Mouse (Mus musculus) thymus, adult 2 months (tissue): ENCODE results near the gene Dnajc24. TPM values are rescaled to one million over a fixed set of nuclear protein-coding genes. Genes with fewer than 3 reads are reported as not detected.

Experiments used
- DNase-seq: peaks from one replicate; pipeline ENCODE4 v3.0.0; 2021
- H3K27ac ChIP-seq: fragments of 200-500 bp; 2 replicates; pipeline ENCODE4 v1.5.1; 2012; ENCODE audit warnings: low read length, control low read depth; ENCODE audit not compliant: control insufficient read depth, insufficient read depth
- H3K27me3 ChIP-seq: fragments of 200-500 bp; 2 replicates; pipeline ENCODE4 v1.6.1; 2012; ENCODE audit warnings: mild to moderate bottlenecking, low read length, moderate library complexity, mixed read lengths; ENCODE audit not compliant: control insufficient read depth, insufficient read depth
- H3K36me3 ChIP-seq: fragments of 200-500 bp; 2 replicates; pipeline ENCODE4 v1.6.1; 2012; ENCODE audit warnings: mild to moderate bottlenecking, low read length, moderate library complexity; ENCODE audit not compliant: control insufficient read depth, insufficient read depth
- H3K4me1 ChIP-seq: fragments of 200-500 bp; replicated peaks from 2 replicates; pipeline ENCODE4 v1.6.1; 2012; ENCODE audit warnings: low read length; ENCODE audit not compliant: control insufficient read depth, insufficient read depth
- H3K4me3 ChIP-seq: fragments of 200-500 bp; 2 replicates; pipeline ENCODE4 v1.5.1; 2012; ENCODE audit warnings: mild to moderate bottlenecking, low read length, control low read depth, moderate library complexity; ENCODE audit not compliant: control insufficient read depth, insufficient read depth
- CTCF ChIP-seq: fragments of 200-500 bp; IDR thresholded peaks from 2 replicates; pipeline ENCODE4 v1.5.1; 2012; ENCODE audit warnings: mild to moderate bottlenecking, control low read depth, low read length, moderate library complexity, borderline replicate concordance; ENCODE audit not compliant: control insufficient read depth, poor library complexity, insufficient read depth; ENCODE audit errors: extremely low read depth
- POLR2A ChIP-seq: fragments of 200-500 bp; IDR thresholded peaks from 2 replicates; pipeline ENCODE4 v1.6.1; 2012; ENCODE audit warnings: mild to moderate bottlenecking, low read length, control low read depth, moderate library complexity; ENCODE audit not compliant: control insufficient read depth, poor library complexity, insufficient read depth; ENCODE audit errors: extremely low read depth
- WGBS: fragments of 180-500 bp; shearing (Covaris S2); methylation state at CpG from one replicate; pipeline ENCODE4 v1.1.7; 2018; 5-methylcytosine and 5-hydroxymethylcytosine counted together
- polyA plus RNA-seq: library from polyadenylated mRNA; depleted of rRNA; stranded (reverse); fragments of >200 nt; gene quantifications from 2 replicates; pipeline ENCODE4 v1.2.3, GENCODE M21; 2012; rRNA removed

Gene Dnajc24
- polyA plus RNA-seq, 1 experiment, result 19.6 TPM

- WGBS, result 96% methylated on average over 1 of the region's 1 CpGs
- no peak for DNase-seq
- H3K27me3 ChIP-seq, result no peaks in the 10 kb centered on the region
- no peak overlapping the region for H3K27ac ChIP-seq
- TF ChIP-seq POLR2A (no peak), CTCF (no peak)
- no peaks in the 10 kb centered on the region for H3K36me3 ChIP-seq
- H3K4me3 ChIP-seq, result no peak overlapping the region
- no peaks in the 10 kb centered on the region for H3K4me1 ChIP-seq
Measured at GRCm38 (mm10) chr2:105951350-105951940, 51.9 kb downstream of the Dnajc24 start.

- H3K4me1 ChIP-seq, result no peaks in the 10 kb centered on the region
- no peak overlapping the region for H3K27ac ChIP-seq
- no peak overlapping the region for H3K4me3 ChIP-seq
- no peak for TF ChIP-seq POLR2A
- no peak for TF ChIP-seq CTCF
- H3K27me3 ChIP-seq, result no peaks in the 10 kb centered on the region
- no peaks in the 10 kb centered on the region for H3K36me3 ChIP-seq
- WGBS, result 97% methylated on average over 2 of the region's 2 CpGs
- no peak for DNase-seq
Measured at GRCm38 (mm10) chr2:105950131-105950530, 53.2 kb downstream of the Dnajc24 start.

- no peak overlapping the region for H3K27ac ChIP-seq
- no peak for DNase-seq
- TF ChIP-seq POLR2A (no peak), CTCF (no peak)
- H3K4me1 ChIP-seq, result no peaks in the 10 kb centered on the region
- H3K4me3 ChIP-seq, result no peak overlapping the region
- H3K27me3 ChIP-seq, result no peaks in the 10 kb centered on the region
- WGBS, result 97% methylated on average over 5 of the region's 5 CpGs
- H3K36me3 ChIP-seq, result no peaks in the 10 kb centered on the region
Measured at GRCm38 (mm10) chr2:105917623-105918346, 85.6 kb downstream of the Dnajc24 start.

Other genes starting within 250 kb of the Dnajc24 start
- 2.8 and 4.7 TPM in 2 replicates for gene Elp4, start 99.0 kb downstream of the Dnajc24 start, polyA plus RNA-seq
- gene Immp1l, start 98.9 kb downstream of the Dnajc24 start, polyA plus RNA-seq, result 11.5 and 13.8 TPM in 2 replicates